Mouse (Mus musculus) skeletal muscle tissue, adult 2 months (tissue): Measurements from ENCODE around the gene Plpp4.

Source experiments
- DNase-seq: peaks from one replicate; pipeline ENCODE4 v3.0.0-alpha.2; 2012; ENCODE audit warnings: low read depth, low spot score

The Plpp4 gene

DNA sequence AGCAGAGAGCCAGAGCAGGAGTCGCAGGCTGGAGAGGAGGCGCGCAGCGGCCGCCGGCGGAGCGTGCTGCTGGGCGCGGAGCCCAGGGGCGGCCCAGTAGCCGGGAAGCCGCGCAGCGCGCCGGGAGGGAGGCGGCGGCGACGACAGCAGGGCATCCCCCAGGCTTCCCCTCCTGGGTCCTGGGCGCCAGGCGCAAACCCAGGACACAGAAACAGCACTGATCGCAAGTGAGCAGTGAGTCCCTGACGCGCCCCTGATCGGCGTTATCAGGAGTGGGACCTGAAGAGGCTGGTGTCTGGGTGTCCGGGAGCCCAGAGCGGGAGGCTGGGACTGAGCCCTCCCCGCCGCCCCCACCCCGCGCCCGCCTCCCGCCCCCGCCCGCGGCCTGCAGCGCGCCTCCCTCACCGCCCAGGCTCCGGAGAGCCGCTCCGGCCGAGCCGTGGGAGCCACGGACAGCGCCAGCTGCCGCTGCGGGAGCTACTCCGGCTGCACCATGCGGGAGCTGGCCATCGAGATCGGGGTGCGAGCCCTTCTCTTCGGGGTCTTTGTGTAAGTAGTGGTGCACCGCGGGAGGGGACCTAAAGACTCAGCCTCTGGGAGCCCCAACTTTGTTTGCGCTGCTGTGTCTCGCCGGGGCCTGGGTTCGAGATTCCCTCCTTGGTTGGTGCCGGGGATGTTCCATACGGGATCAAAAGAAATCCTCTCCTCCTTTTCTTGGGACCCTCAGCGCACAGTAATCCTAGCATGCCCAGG lies at the start of gene Plpp4:
Plpp4 (plus strand) TSS at position 411 of the 753 bp plus-strand sequence.
- no peak for DNase-seq

DNA sequence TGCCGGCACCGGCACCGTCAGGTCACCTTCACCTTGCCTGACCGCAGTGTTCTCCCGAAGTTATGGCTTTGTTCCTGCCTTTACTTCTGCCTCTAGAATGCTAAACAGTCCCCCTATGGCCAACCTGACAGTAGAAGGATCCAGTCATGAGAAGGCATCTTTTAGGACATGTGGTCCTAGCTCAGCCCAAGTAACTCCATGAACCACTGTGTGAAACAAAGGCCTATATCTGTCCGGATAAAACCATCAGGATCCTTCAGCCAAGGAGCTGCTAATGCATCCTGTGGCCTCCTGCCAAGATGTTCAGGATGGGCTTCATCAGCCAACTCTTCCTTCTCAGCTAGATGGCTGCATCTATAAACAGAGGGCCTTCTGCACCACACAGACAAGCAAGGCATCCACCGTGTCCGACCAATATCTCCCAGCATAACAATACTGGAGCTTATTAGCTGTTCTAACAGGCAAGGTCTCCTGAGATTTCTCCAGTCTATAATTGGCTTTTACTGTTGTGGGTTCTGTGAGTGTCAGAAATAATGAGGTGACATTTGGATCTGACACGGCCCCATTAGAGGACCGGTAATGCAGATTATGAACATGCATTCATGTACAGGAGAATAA lies 40.8 kb upstream of the Plpp4 start:
- no peak for DNase-seq

DNA sequence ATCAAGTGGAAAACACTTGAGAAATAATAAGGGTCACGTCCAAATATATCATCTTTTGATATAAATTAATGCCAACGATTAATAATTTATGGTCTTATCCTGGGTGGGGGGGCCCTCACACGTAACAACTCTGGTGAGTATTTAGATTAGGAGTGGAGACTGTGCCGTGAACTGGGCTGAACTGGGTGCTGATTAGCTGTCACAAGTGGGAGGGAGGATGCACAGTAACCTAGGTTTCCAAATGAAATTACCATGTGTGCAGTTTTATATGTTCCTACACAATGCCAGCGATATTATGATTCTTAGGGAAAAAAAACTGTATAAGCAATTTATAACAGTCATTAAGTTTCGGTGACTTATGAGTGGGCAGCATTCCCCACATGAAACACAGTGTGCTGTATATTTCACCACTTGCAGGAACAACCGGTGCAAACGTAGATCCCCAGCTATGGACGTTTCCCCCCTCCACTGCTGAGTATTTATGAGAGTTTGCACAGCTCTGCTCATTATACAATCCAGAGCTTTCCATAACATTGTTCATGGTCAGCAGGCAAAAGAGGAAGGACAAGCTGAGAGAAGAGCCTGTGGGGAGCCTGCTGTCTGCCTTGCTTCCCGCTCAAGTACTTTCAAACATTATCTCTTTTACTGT lies 40.2 kb upstream of the Plpp4 start:
- DNase-seq = no peak

DNA sequence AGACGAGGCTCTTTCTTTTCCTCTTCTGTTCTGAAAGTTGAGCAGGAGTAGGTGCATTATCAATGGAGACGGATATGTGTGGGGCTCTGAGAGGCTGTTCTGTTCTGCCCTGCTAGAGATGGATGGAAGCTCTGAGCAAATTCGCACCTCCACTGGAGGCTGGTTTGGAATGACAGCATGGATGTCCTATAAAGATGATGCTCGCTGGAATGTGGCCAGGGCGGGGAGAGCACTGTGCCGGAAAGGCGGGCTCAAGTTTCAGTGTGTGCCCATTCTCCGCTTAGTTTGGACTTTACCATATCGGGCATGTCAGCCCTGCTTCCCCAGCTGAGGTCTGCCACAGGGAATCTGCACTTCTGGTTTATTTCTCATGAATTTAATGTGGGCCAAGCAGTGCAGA lies 35.9 kb upstream of the Plpp4 start:
- no peak for DNase-seq

DNA sequence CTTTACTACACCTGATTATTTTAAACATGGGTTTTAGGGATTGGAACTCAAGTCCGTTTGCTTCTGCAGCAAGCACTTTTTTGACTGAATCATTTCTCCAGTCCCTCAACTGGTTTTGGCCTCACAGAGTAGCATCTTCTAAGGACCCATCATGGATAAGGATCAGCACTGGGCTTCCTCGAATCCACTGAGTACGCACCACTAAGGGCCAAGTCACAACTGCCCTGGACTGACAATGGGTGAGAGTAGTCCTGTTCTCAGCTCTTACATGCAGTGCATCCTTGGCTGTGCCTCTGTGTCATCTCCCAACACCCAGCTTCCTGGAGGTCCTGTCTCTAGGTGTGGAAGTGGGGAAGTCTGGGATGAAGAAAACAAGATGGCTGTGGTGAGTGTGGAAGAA lies 35.2 kb upstream of the Plpp4 start:
- DNase-seq = no peak

DNA sequence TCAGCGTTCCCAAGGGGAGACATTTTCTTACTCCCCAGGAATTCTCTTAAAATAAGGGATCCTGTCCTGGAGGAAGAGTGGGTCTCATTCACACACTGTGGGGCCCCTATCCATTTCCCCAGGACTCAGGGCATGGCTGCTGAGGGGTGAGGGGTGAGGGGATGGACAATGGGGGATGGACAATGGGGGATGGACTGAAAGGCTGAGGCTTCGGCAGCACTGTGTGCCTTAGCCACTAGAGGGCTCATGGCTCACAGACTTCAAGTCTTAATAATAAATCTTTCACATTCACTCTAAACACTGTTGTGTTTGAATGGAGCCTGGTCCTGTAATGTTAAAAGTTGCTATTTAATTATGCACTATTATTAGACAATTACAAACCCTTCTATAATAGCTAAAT lies 21.4 kb upstream of the Plpp4 start:
- no peak for DNase-seq

DNA sequence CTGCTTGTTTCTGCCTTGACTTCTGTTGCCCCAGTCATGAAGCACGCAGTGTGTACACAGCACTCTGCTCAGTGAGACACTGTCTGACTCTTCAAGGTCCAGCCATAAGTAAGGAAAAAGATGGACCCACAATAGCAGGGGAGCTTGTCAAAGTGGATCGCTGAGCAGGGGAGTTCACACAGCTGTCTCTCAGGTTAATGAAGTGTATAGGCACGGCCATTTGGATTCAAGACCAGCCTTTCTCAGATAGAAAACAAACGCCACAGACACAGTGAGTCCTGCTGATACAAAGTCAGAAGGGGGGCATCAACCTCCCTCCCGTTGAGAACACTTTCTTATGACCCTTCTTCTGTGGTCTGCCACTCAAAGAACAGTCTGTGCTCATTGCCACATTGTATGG lies 20.8 kb upstream of the Plpp4 start:
- DNase-seq = no peak

DNA sequence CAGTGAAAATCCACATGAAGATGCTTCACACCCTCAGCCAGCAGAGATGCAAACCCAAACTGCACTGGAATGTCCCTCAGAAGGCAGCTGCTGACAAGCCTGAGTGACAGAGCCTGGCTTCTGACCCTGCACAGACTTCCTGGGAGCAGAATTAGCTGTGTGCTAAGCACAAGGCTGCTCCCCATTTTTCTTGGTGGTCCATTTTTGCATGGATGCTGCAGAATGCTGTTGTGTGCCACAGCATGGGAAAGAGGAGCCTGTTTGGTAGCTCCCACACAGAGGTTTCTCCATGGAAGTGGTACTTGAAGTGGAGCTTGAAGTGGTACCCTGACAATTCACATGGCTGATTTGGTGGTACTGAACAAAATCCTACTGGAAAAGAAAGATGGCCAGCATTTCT lies 5.8 kb upstream of the Plpp4 start:
- DNase-seq = no peak

DNA sequence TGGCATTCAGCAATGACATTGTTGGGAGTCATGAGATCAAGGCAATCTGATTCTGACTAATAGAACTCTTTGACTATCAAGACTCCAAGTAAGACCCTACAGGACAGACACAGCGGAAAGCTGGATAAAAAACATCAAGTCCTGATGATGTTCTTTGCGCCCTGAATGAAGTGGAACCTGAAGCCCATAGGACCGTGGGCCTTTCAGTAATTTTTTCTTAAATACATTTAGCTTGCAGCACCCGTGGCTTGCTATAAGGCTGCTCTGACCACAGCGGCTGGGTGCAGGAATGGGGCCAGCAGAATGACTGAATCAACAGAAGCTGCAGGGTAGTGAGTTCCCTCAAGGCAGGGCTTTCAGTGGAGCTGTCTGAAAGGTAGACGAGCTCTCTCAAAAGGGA lies 3.4 kb upstream of the Plpp4 start:
- no peak for DNase-seq

DNA sequence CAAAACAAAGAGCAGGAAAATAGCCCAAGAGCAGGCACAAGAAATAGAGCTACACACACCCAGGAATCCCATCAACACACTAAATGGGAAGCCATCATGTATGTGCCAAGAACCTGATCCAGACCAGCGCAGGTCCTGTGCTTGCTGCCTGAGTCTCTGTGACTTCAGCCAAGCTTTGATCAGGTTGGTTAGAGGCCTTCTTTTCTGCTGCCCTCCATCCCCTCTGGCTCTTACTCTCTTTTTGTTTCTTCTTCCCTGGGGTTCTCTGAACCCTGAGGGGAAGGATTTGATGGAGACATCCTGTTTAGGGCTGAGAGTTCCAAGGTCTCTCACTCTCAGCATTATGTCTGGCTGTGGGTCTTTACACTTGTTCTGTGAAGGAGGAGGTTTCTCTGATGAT lies 2.7 kb upstream of the Plpp4 start:
- DNase-seq = no peak

DNA sequence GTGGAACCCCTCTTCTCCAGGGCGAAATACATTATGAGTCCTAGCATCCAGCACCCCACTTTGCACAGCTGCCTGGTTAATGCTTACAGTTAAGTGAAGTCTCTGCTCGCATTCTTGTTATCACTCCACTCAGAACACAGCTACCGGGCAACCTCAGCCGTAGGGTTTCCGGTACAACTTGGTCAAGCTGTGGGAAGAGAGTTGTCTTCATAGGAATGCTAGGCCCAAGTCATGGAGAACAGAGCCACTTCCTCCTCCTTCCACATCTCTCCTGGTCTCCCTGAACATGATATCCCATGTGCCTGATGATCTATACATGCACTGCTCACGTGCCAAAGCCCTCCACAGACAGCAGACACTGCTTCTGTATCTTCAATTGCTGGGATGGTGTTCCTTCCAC lies 1.4 kb upstream of the Plpp4 start:
- DNase-seq = no peak

DNA sequence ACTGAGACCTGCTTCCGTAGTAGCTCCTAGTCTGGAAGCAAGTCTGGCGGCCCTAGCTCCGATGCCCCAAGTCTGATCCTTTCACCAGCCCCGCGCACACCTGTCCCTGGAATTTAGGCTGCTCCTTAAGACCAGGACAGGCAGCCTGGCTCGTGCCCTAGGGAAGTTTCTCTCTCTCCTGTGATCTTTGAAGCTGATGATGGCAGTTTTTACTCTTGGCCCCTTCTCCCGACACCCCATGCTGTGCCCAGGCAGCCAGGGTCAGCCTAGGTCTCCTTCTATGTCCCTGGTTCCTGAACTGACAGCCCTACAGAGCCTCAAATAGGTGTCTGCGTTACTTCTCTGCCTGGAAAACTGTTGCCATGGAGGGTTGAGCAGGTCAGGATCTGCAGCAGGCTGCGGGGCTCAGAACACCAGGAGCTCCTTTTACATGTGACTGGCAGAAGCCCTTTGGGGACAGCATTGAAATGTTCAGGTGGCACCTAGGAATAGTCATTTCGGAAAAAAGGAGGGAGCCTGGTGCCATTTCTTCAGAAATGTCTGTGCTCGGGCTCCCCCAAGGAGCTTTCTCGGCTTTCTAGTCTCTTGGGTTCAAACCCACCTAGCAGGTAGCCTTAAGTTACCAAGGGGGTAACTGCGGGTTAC lies 665 bp downstream of the Plpp4 start:
- no peak for DNase-seq

DNA sequence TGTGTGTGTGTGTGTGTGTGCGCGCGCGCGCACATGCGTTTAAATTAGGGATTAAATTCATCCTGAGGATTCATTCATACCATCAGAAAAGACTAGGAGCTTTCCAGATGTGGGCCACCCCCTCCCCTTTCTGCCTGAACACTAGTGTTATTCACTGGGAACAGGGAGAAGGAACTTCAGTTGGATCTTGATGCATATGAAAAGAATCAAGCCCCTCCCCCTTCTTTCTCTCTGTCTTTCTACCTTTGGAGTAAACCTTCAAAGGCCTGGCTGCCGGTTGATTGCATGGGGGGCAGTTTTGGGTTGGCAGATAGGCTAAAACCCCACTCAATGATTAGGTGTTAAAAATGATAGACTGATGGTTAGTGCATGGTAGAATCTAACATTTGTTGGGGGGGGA lies 1.5 kb downstream of the Plpp4 start:
- no peak for DNase-seq

DNA sequence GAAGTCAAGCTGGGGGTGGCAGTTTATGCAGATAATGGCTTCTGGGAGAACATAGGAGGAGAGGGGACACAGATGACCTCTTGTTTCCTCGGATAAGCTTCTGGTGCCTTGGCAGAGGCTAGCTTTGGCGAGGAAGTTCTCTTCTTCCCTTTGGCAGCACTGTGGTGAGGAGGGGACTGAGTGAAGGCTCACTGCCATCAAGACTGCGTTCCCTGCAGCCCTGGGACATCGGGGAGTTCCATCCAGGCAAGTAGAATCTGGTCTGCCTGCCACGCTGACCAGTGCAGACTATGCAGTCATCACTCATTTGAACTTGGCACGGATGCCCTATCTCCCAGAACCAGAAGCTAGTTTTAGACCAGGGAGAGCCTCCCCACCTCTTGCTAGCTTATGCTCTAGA lies 2.4 kb downstream of the Plpp4 start:
- DNase-seq = no peak

DNA sequence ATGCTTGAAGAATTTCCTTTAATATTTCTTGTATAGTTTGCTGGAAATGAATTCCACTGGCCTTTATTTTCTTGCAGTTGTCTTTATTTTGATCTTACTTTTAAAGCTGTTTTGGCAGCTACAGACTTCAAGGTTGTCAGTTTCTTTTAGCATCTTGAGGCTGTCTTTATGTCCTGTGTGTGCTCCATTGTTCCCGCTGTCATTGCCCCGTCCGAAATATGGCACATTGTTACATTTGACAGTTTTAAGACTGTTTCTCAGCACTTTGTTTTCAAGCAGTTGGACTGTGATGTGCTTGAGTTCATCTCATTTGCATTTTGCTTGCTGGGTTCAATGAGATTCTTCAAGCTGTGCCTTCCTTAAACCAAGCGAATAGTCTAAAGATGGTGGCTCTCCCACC lies 17.0 kb downstream of the Plpp4 start:
- DNase-seq = no peak

DNA sequence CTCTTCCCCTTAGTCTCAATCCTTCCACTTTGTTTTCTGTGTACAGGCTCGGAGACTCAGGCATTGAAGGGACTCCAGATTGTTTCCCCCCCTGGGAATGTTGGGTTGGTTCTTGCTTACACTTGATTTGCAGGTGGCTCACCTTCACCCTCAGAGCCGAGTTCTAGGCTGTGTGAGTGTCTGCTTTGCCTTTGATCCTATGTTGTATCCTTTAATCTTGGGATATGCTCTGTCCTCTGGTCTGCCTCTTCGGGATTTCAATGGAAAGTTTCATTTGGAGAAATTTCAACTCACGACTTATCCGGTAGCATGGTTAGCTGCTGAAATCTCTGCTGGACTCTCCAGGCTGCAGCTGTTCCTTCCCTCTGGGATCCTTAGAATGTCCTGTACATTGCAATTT lies 17.9 kb downstream of the Plpp4 start:
- DNase-seq = no peak

DNA sequence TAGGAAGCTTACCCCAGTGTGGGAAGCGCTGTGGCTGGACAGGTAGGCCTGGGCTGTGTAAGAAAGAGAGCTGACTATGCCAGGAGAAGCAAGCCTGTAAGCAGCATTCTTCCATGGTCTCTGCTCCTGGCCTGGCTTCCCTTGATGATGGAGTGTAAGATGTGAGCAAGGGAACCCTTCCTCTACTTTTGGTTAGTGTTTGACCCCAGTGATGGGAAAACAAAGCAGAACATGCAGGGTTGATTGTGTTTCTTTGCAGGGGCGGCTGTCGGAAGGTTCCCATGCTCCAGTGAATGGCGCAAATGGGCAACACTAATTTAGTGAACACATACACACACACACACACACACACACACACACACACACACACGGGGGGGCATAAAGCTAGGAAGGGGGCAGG lies 20.9 kb downstream of the Plpp4 start:
- DNase-seq = no peak

DNA sequence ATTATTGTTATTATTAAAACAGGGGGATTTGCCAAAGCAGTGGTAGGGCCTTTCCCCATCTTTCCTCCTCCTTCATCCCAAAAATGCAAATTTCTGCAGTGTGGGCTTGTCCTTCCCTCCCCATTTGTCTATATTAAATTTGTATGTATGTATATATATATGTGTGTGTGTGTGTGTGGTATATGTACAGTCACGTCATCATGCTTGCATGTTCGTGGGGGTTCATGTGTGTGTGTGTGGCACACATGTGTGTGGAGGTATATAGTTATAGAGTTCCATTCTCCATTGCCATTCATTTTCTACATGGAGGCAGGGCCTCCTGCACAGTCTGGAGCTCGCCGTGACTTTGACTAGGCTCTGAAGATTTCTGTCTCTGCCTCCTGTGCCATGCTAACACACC lies 22.0 kb downstream of the Plpp4 start:
- DNase-seq = no peak

DNA sequence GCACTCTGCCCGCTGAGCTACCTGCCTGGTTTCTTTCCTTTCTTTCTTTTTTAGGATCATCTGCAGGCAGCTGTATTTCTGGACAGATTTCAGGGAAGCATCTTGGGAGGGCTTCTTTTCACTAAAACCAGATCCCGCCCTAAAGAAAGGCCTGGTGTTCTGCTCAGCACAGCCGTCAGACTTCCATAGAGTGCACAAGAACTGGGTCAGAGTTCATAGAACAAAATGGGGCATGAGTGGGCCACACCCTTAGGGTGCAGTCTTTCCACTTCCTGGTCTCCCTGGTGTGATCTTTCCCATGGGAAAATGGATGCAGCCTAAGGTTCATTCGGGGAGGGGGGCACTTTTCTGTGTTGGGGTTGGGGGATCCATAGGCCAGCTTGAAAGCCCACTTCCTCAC lies 22.4 kb downstream of the Plpp4 start:
- DNase-seq = no peak

DNA sequence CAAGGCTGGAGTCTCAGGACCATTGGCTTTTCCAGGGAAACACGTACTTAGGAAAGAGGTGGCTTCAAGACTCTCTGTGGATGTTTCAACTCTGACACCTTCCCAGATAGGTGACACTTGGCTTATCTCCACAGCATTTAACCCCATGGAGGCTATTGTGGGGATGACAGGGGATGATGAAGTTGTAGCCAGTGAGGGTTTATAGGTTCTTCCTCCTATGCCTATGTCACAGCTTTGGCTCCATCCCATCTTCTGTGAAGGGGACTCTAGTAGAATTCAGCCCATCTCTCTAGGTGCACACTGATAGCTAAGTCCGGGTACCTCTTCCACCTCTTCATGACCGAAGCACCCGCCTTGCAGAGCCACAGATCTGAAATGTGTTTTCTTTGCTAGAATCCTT lies 25.1 kb downstream of the Plpp4 start:
- no peak for DNase-seq

DNA sequence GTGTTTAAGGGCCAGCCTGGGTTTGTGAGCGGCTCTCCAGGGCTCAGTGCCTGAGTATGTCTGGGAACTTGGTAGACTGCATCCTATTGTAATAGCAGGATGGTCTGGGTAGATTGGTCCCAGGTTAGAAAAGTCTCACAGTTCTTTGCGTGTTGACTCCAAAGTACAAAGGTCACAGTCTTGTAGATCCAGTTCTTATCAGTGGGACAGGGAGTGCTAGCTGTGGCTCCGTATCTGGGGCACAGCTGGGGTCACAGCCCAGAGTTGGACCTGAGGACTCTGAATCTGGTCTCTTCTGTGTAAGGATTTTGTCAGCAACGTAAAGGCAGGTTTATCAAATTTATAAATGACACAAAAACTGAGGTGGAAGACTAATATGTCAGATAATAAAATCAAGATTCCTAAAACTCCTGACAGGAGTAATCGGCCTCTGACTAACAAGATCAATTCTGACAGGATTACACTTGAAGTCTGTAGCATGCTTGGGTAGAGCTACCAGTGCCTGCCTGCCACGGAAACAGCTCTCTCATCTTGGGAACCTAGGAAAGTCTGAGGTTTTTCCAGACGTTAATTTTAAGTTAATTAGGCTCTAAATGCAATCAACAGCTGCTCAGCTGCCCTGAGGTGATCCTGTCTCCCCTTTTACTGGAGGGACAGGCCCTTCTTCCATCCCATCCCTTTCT lies 28.5 kb downstream of the Plpp4 start:
- DNase-seq = no peak

DNA sequence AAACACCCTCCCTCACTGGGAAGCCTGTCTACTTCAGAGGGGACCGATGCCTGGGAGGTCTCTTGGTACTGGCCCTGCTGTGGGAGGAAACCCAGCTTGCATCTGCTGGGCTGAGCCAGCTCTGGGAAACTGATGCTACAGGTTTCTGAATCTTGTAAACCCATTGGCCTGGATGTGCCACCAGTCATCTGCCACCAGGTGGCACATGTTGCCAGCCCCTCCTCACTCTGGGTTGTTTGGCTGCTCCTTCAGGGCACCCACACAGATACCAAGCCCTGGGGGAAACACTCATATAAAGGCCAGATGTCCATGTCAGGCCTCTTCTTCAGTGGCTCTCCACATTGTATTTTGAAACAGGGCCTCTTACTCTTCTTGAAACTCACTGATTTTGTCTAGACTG lies 36.4 kb downstream of the Plpp4 start:
- no peak for DNase-seq
